Mouse (Mus musculus) lung, adult 2 months (tissue): ENCODE measurements around the gene Sptbn2.

Source experiments
- CTCF ChIP-seq: fragments of 200-500 bp; IDR thresholded peaks from 2 replicates; pipeline ENCODE4 v1.5.1; 2011; ENCODE audit warnings: mild to moderate bottlenecking, low read length, control low read depth; ENCODE audit not compliant: insufficient read depth
- POLR2A ChIP-seq: fragments of 200-500 bp; IDR thresholded peaks from 2 replicates; pipeline ENCODE4 v1.6.1; 2011; ENCODE audit warnings: low read depth, mild to moderate bottlenecking, control low read depth, low read length, borderline replicate concordance; ENCODE audit errors: extremely low read depth

- no peak for TF ChIP-seq CTCF
- TF ChIP-seq POLR2A = no peak
Observed at GRCm38 (mm10) chr19:4793281-4793830, 82.4 kb downstream of the Sptbn2 start.
